Mouse (Mus musculus): Measurements from ENCODE around the gene Gnai3. TPM values are rescaled to one million over a fixed set of nuclear protein-coding genes. Genes with fewer than 3 reads are reported as not detected.

The Gnai3 gene
- total RNA-seq, 2 experiments from 2014 or later, result 54.7 to 59.4 TPM

- DNase-seq (ENCODE audit: low spot score in 2 of 2), result peak; percentile 89 to 94
Measured at GRCm38 (mm10) chr3:108085281-108085720, 60.6 kb downstream of the Gnai3 start.

- no peak for DNase-seq (ENCODE audit: low spot score in 2 of 2)
Measured at GRCm38 (mm10) chr3:108084767-108085270, 61.1 kb downstream of the Gnai3 start.

- no peak for DNase-seq (ENCODE audit: low spot score in 2 of 2)
Measured at GRCm38 (mm10) chr3:108083904-108084407, 62.0 kb downstream of the Gnai3 start.

GRCm38 (mm10) chr3:108083161-108083560, 62.8 kb downstream of the Gnai3 start:
- no peak for DNase-seq (ENCODE audit: low spot score in 2 of 2)

- no peak for DNase-seq (ENCODE audit: low spot score in 2 of 2)
Measured at GRCm38 (mm10) chr3:108082251-108082875, 63.6 kb downstream of the Gnai3 start.

GRCm38 (mm10) chr3:108081681-108082080, 64.3 kb downstream of the Gnai3 start:
- no peak for DNase-seq (ENCODE audit: low spot score in 2 of 2)

- no peak for DNase-seq (ENCODE audit: low spot score in 2 of 2)
Measured at GRCm38 (mm10) chr3:108076836-108077235, 69.1 kb downstream of the Gnai3 start.

- DNase-seq (ENCODE audit: low spot score in 2 of 2), result no peak
Measured at GRCm38 (mm10) chr3:108072983-108073569, 72.9 kb downstream of the Gnai3 start.

GRCm38 (mm10) chr3:108070295-108071293, 75.4 kb downstream of the Gnai3 start:
- peak; percentile 61 to 77 for DNase-seq (ENCODE audit: low spot score in 2 of 2)

- DNase-seq (ENCODE audit: low spot score in 2 of 2), result no peak
Measured at GRCm38 (mm10) chr3:108069231-108069870, 76.6 kb downstream of the Gnai3 start.

- no peak for DNase-seq (ENCODE audit: low spot score in 2 of 2)
Measured at GRCm38 (mm10) chr3:108068826-108069225, 77.1 kb downstream of the Gnai3 start.

- DNase-seq (ENCODE audit: low spot score in 2 of 2), result no peak
Measured at GRCm38 (mm10) chr3:108067370-108067934, 78.5 kb downstream of the Gnai3 start.

GRCm38 (mm10) chr3:108065551-108065950, 80.4 kb downstream of the Gnai3 start:
- DNase-seq (ENCODE audit: low spot score in 2 of 2), result no peak

- DNase-seq (ENCODE audit: low spot score in 2 of 2), result no peak
Measured at GRCm38 (mm10) chr3:108064672-108065071, 81.3 kb downstream of the Gnai3 start.

- DNase-seq (ENCODE audit: low spot score in 2 of 2), result no peak
Measured at GRCm38 (mm10) chr3:108062648-108063047, 83.3 kb downstream of the Gnai3 start.

- peak; percentile 54 to 62 for DNase-seq (ENCODE audit: low spot score in 2 of 2)
Measured at GRCm38 (mm10) chr3:108061420-108061819, 84.5 kb downstream of the Gnai3 start.
